Mouse (Mus musculus) kidney, postnatal 0 days (tissue): Measurements from ENCODE around the gene D2hgdh. TPM values are rescaled to one million over a fixed set of nuclear protein-coding genes. Genes with fewer than 3 reads are reported as not detected.

Experiments
- ATAC-seq: fragments of 200-750 bp; cut with Nextera tagmentation; replicated peaks from 2 replicates; pipeline ENCODE4 v1.8.0; 2017; ENCODE audit warnings: low read depth, moderate number of reproducible peaks, moderate TSS enrichment, moderate library complexity; ENCODE audit not compliant: low FRiP score
- DNase-seq: peaks from one replicate; pipeline ENCODE4 v3.0.0-alpha.2; 2016; ENCODE audit warnings: low spot score
- H3K27ac ChIP-seq: fragments of 300-500 bp; sonication (generic); 2 replicates; pipeline ENCODE4 v1.5.1; 2014; ENCODE audit warnings: mild to moderate bottlenecking
- H3K27me3 ChIP-seq: fragments of 300-500 bp; sonication (generic); 2 replicates; pipeline ENCODE4 v1.6.1; 2014; ENCODE audit warnings: low read length, mixed read lengths; ENCODE audit not compliant: insufficient read depth
- H3K36me3 ChIP-seq: fragments of 300-500 bp; sonication (generic); 2 replicates; pipeline ENCODE4 v1.6.1; 2014; ENCODE audit warnings: low read length, mixed read lengths; ENCODE audit not compliant: insufficient read depth
- H3K4me1 ChIP-seq: fragments of 300-500 bp; sonication (generic); replicated peaks from 2 replicates; pipeline ENCODE4 v1.6.1; 2014; ENCODE audit warnings: antibody characterized with exemption, low read length, mixed read lengths; ENCODE audit not compliant: insufficient read depth
- H3K4me2 ChIP-seq: fragments of 300-500 bp; sonication (generic); 2 replicates; pipeline ENCODE4 v1.6.1; 2014; ENCODE audit warnings: mild to moderate bottlenecking, low read length, moderate library complexity, mixed read lengths
- H3K4me3 ChIP-seq: fragments of 300-500 bp; sonication (generic); replicated peaks from 2 replicates; pipeline ENCODE4 v1.5.1; 2014; ENCODE audit warnings: low read depth, low read length
- H3K9ac ChIP-seq: fragments of 300-500 bp; sonication (generic); 2 replicates; pipeline ENCODE4 v1.6.1; 2014; ENCODE audit warnings: low read depth, low read length
- H3K9me3 ChIP-seq: fragments of 300-500 bp; sonication (generic); replicated peaks from 2 replicates; pipeline ENCODE4 v1.6.1; 2016; ENCODE audit warnings: low read length, inconsistent platforms, mixed read lengths
- CTCF ChIP-seq: IDR thresholded peaks from 2 replicates; pipeline ENCODE4 v1.5.1; 2016; ENCODE audit warnings: antibody characterized with exemption, low read depth, mild to moderate bottlenecking, moderate library complexity
- WGBS: fragments of 180-500 bp; shearing (Covaris S2); extraction: QIAGEN DNeasy Blood & Tissue Kit; methylation state at CpG from one replicate; pipeline ENCODE4 v1.1.7; 2014; 5-methylcytosine and 5-hydroxymethylcytosine counted together
- polyA plus RNA-seq: library from polyadenylated mRNA; unstranded; fragments of >200 nt; fragmentation: Nextera tagmentation; extraction: Ambion mirVana; gene quantifications from 2 replicates; pipeline ENCODE4 v1.2.1, GENCODE M21; 2015

D2hgdh gene
- polyA plus RNA-seq, 1 experiment from 2014 or later = 12.7 TPM

DNA sequence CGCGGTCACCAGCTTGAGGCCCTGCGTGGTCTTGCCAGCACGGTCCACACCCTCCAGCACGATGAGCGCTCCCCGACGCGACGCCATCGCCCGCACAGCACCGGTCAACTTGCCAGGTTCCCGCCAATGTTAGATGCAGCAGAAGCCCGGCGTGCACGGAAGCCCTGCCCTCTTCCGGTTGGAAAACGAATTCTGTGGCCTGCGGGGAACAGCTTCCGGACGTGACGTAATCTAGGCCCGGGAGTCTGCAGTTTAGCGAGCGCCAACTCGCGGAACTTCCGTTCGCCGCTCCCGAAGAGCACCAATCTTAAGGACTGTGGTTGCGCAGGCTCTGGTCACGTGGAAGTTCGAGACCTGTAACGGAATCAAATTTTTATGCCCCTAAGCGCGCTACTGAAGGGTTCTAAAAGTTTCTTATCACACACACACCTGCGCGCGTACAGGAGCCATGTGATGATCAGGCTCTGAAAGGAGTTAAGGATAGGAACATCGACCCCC is 22.9 kb upstream of the D2hgdh start, which contains the start of gene Dtymk:
Dtymk (minus strand) TSS at position 194 of the 498 bp plus-strand sequence.
- peak; percentile 53 for ATAC-seq
- H3K27me3 ChIP-seq = no peaks in the 10 kb centered on the region
- H3K4me2 ChIP-seq = peak within 1 kb of the TSS; percentile 72
- peak; percentile 99 for DNase-seq
- under 1% methylated on average over 42 of the region's 42 CpGs for WGBS
- peak; percentile 66 for TF ChIP-seq CTCF
- H3K27ac ChIP-seq = peak within 1 kb of the TSS; percentile 87
- H3K9ac ChIP-seq = peak within 1 kb of the TSS; percentile 70
- H3K36me3 ChIP-seq = peaks cover 10% of the 10 kb centered on the region; the same call in 1 of the 2 replicates
- no peaks in the 10 kb centered on the region for H3K9me3 ChIP-seq
- H3K4me1 ChIP-seq = peaks cover 9% of the 10 kb centered on the region
- H3K4me3 ChIP-seq = peak within 1 kb of the TSS; percentile 59

DNA sequence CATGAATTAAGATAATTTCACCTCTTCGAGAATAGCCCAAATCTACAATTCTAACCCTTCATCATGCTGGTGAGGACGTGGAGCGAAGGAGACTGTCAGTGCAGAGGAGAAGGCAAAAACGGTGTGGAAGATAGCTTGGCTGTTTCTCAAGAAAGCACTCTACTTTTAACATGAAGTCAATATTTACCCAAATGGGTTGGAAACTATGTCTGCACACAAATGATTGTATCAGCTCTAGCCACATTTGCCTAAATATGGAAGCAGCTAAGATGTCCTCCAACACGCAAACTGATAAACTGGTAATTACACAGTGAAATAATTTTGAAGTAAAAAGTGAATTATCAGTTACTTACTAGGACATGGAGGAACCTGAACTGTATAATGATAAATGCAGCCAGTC is 21.9 kb upstream of the D2hgdh start:
- Histone ChIP-seq H3K9ac (no peak overlapping the region), H3K4me3 (no peak overlapping the region), H3K27ac (0 out of 2 replicates have a peak overlapping the region, but pooled peaks have one; percentile 87), H3K9me3 (no peaks in the 10 kb centered on the region), H3K4me2 (peak overlapping the region; percentile 53; the same call in 1 of the 2 replicates), H3K36me3 (peaks cover 10% of the 10 kb centered on the region; the same call in 1 of the 2 replicates), H3K27me3 (no peaks in the 10 kb centered on the region), H3K4me1 (peaks cover 9% of the 10 kb centered on the region)
- DNase-seq (no peak), ATAC-seq (no peak)
- WGBS = 86% methylated on average over 5 of the region's 5 CpGs
- no peak for TF ChIP-seq CTCF

DNA sequence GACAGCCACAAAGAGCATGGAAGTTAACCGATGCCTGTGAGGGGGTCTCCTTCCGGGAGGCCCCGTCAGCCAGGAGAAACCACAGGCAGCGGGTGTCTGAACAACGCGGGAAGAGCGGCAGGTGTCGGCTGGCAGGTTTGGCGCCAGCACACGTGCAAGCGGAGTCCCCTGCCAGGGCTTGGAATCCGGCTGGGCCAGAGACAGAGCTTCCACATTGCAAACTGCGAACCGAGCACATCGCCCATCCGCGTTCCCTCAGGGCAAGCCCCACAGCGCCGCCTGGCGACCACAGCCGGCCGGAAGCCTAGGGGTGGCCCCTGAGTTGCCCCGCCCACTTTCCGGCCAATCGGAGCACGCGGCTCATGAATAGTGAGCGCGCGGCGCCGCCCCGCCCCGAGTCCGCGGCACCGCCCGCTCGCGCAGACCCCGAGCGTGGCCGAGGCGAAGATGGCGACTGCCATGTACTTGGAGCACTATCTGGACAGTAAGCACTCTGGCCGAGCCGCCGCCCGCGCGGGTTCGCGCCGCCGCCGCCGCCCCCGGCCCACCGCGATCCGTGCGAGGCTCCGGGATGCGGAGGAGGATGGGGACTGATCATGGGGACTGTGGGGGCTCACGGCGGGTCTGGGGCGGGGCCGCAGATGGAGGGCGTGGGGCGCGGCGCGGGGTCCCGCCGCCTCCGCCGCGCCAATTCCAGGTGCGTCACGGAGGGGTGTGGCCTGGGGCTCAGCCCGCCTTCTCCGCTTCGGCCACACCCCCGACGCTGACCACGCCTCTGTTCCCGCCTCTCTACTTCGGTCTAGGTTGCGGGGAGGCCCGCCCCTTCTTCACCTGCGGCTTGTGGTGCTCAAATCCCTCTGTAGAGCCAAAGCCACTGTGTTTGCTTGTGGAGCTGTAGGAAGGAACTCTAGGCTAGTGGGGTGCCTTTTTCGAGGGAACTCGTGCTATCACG is 20.9 kb upstream of the D2hgdh start, which contains the start of gene Ing5:
Ing5 (plus strand) TSS at position 410 of the 952 bp plus-strand sequence.
- Histone ChIP-seq H3K27me3 (no peaks in the 10 kb centered on the region), H3K27ac (peak within 1 kb of the TSS; percentile 97), H3K9me3 (no peaks in the 10 kb centered on the region), H3K4me3 (peak within 1 kb of the TSS; percentile 87), H3K9ac (peak within 1 kb of the TSS; percentile 87), H3K4me1 (peaks cover 9% of the 10 kb centered on the region), H3K4me2 (peak within 1 kb of the TSS; percentile 69), H3K36me3 (0 out of 2 replicates have a peak, but pooled peaks cover 8% of the 10 kb centered on the region)
- ATAC-seq (peak; percentile 94), DNase-seq (peak; percentile 98)
- TF ChIP-seq CTCF = peak; percentile 97
- under 1% methylated on average over 78 of the region's 94 CpGs for WGBS

DNA sequence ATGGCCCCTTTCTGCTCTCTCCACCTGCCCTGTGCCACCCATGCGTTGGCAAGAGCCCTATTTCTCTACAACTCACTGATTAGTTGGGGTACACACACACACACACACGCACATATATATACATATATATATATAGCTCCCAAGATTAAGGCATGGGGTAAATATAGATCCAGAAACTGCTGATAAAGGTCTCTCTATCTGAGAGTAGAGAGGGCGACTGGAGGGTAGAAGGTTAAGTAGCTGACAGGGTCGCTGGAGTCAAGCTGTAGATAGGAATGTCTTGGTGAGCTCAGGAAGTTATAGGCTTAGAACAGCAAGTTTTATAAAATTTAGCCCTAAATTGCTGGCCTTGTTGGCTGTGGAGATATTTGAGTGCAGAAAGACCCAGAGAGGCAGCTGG is 19.9 kb upstream of the D2hgdh start:
- H3K9me3 ChIP-seq = no peaks in the 10 kb centered on the region
- peak overlapping the region; percentile 87 for H3K4me3 ChIP-seq
- no peak for ATAC-seq
- H3K27ac ChIP-seq = no peak overlapping the region
- H3K27me3 ChIP-seq = no peaks in the 10 kb centered on the region
- no peak for DNase-seq
- WGBS = 80% methylated on average over 4 of the region's 4 CpGs
- TF ChIP-seq CTCF = no peak
- H3K9ac ChIP-seq = peak overlapping the region; percentile 87; the same call in 1 of the 2 replicates
- peaks cover 9% of the 10 kb centered on the region for H3K4me1 ChIP-seq
- peak overlapping the region; percentile 69 for H3K4me2 ChIP-seq
- peaks cover 12% of the 10 kb centered on the region; the same call in 1 of the 2 replicates for H3K36me3 ChIP-seq

DNA sequence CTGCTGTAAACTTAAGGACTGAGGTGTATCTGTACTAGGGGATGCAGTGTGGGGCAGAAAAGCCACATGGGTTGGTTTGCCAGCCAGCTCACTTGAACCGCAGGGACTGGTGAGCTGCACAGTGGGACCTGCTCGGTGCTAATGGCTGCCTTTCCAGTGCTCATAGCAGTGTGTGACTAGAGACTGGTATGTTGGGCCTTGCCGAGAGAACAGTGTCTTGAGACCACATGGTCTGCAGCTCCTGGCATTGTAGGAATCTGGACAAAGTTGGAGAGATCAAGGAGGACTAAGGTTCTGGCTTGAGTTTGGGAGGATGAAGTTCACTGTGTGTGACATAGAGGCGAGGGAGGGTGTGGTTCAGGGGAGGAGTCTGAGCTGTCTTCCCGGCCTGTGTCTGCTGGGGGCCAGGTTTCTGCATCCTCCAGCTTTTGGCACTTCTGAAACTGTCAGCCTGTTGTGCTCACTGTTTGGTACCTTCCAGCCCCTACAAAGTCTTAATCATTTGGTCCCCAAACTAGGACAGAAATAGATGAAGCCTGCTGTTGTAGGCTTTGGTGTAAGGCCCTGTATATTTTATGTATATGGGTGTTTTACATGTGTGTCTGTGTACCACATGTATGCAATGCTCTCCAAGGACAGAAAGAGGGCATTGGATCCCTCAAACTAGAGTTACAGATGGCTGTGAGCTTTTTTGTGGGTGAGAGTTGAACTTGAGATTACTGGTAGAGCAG is 19.3 kb upstream of the D2hgdh start:
- no peak for DNase-seq
- no peaks in the 10 kb centered on the region for H3K9me3 ChIP-seq
- H3K4me1 ChIP-seq = peaks cover 9% of the 10 kb centered on the region
- no peak overlapping the region for H3K27ac ChIP-seq
- no peaks in the 10 kb centered on the region for H3K27me3 ChIP-seq
- H3K9ac ChIP-seq = no peak overlapping the region
- TF ChIP-seq CTCF = no peak
- H3K4me3 ChIP-seq = no peak overlapping the region
- WGBS = 67% methylated on average over 5 of the region's 5 CpGs
- 0 out of 2 replicates have a peak overlapping the region, but pooled peaks have one; percentile 69 for H3K4me2 ChIP-seq
- ATAC-seq = no peak
- H3K36me3 ChIP-seq = peaks cover 14% of the 10 kb centered on the region; the same call in 1 of the 2 replicates

DNA sequence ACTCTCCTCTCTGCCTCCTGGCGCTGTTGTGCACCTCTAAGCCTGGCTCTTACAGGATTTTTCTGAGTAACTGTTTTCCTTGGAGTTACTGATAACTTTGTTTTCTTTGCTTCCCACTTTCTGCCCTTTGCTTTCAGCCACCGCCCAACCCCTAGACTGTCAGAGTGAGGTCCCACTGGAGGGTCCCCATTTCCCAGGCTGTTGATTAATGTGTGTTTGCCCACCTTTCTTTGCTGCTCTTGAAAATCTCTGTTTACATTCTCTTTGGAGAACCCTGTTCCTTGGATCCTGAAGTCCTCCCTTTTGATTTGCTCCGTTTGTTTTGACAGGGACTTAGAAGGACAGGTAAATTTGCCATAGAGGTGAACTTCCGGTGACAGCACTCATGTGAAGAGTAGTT is 15.8 kb upstream of the D2hgdh start:
- Histone ChIP-seq H3K27me3 (no peaks in the 10 kb centered on the region), H3K4me2 (no peak overlapping the region), H3K4me1 (peaks cover 9% of the 10 kb centered on the region), H3K4me3 (no peak overlapping the region), H3K9me3 (no peaks in the 10 kb centered on the region), H3K9ac (no peak overlapping the region), H3K36me3 (peaks cover 36% of the 10 kb centered on the region), H3K27ac (no peak overlapping the region)
- ATAC-seq = no peak
- TF ChIP-seq CTCF = no peak
- 89% methylated on average over 4 of the region's 4 CpGs for WGBS
- DNase-seq = no peak
